ENCODE assay signal across 10 mouse cellular contexts in the genomic region with DNA sequence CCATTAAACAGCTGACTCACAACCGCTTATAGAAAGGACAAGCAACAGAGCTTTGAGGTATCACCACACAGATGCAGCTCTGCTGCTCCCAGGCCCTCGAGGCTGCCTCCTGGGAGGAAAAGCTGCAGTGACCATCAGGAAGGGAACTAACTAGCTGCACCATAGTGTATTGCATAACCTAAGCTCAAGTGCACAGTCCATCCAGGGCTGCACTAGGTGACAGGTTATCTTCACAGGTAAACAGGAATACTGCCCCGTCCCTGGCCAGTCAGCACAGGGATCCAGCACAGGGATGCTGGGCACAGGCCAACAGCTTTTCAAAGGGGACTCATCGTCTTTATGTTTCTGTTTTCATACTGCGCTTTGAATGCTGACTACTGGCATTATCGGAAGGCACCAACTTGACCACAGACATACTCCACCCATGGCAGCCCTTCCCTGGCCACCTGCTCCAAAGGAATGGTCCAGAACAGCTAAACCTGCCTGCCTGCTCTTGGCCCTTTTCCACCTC. TPM values are rescaled to one million over a fixed set of nuclear protein-coding genes. Genes with fewer than 3 reads are reported as not detected.
DNase-seq lines count a peak whose midpoint lies in the region; ATAC-seq and TF ChIP-seq lines count a peak whose summit lies in the region.
"Had no signal": no experiment of that assay in that cellular context is flagged by ENCODE, and none has a peak within 500 bp of the region (broad histone marks: within the 10 kb centered on the region; RNA-seq: fewer than 3 reads in every experiment).

No protein-coding gene starts in this region.

- H3K4me3 ChIP-seq in bone marrow macrophage, adult 2 months (ENCODE audit: insufficient read depth, low read length) = peak overlapping the region; percentile 8; the same call in 1 of the 2 replicates
- peak overlapping the region; percentile 82 for H3K4me3 ChIP-seq in erythroblast, embryonic 14.5 days (replicated peaks)
- H3K4me3 ChIP-seq in liver, embryonic 15.5 days (replicated peaks) = peak overlapping the region; percentile 86
- H3K4me3 ChIP-seq in forebrain, embryonic 16.5 days (replicated peaks; ENCODE audit: low read length) = no peak overlapping the region

- H3K27me3 ChIP-seq in erythroblast, embryonic 14.5 days (ENCODE audit: control insufficient read depth) = no peaks in the 10 kb centered on the region
- no peaks in the 10 kb centered on the region for H3K27me3 ChIP-seq in liver, embryonic 15.5 days
- no peaks in the 10 kb centered on the region for H3K27me3 ChIP-seq in forebrain, embryonic 16.5 days (replicated peaks; ENCODE audit: control insufficient read depth, insufficient read depth, low read length)

- TF ChIP-seq CTCF in bone marrow macrophage, adult 2 months (IDR thresholded peaks at IDR 0.05; ENCODE audit: low read depth, low read length) = no peak

- H3K4me1 ChIP-seq in bone marrow macrophage, adult 2 months (ENCODE audit: control insufficient read depth, insufficient read depth, low read length) = peaks cover 56% of the 10 kb centered on the region
- H3K4me1 ChIP-seq in erythroblast, embryonic 14.5 days (ENCODE audit: control insufficient read depth) = peaks cover 74% of the 10 kb centered on the region
- peaks cover 79% of the 10 kb centered on the region for H3K4me1 ChIP-seq in liver, embryonic 15.5 days (replicated peaks)
- peaks cover 14% of the 10 kb centered on the region for H3K4me1 ChIP-seq in forebrain, embryonic 16.5 days (replicated peaks; ENCODE audit: control insufficient read depth, insufficient read depth, low read length)

- WGBS in liver, embryonic 15.5 days (ENCODE audit: insufficient replicate concordance) = 18% methylated on average over 6 of the region's 6 CpGs
- WGBS in forebrain, embryonic 16.5 days = 93% methylated on average over 6 of the region's 6 CpGs

- peaks cover 69% of the 10 kb centered on the region for H3K36me3 ChIP-seq in erythroblast, embryonic 14.5 days (ENCODE audit: control insufficient read depth)
- peaks cover 34% of the 10 kb centered on the region for H3K36me3 ChIP-seq in liver, embryonic 15.5 days (replicated peaks)
- H3K36me3 ChIP-seq in forebrain, embryonic 16.5 days (ENCODE audit: control insufficient read depth, insufficient read depth) = no peaks in the 10 kb centered on the region

- H3K9me3 ChIP-seq in erythroblast, embryonic 14.5 days (ENCODE audit: control insufficient read depth, low read length) = no peaks in the 10 kb centered on the region
- no peaks in the 10 kb centered on the region for H3K9me3 ChIP-seq in liver, embryonic 15.5 days (replicated peaks)
- H3K9me3 ChIP-seq in forebrain, embryonic 16.5 days (ENCODE audit: control insufficient read depth, low read length) = no peaks in the 10 kb centered on the region

- H3K27ac ChIP-seq in bone marrow macrophage, adult 2 months (ENCODE audit: insufficient read depth, low read depth, low read length) = peak overlapping the region; percentile 48
- peak overlapping the region; percentile 100 for H3K27ac ChIP-seq in liver, embryonic 15.5 days (replicated peaks)
- no peak overlapping the region for H3K27ac ChIP-seq in forebrain, embryonic 16.5 days (ENCODE audit: low read length)

- DNase-seq in kidney, adult 11 months = peak; percentile 45
- no peak for DNase-seq in kidney, postnatal 10 days
- no peak for DNase-seq in embryo, embryonic 10 days (ENCODE audit: low spot score)
- no peak for DNase-seq in gastrocnemius, postnatal 4 days (ENCODE audit: low spot score in 2 of 2)
- DNase-seq: gastrocnemius, postnatal 14 days; retina, postnatal 1 day had no signal

- H3K4me2 ChIP-seq in liver, embryonic 15.5 days = peak overlapping the region; percentile 86
- H3K4me2 ChIP-seq in forebrain, embryonic 16.5 days (ENCODE audit: low read length) = no peak overlapping the region

- ATAC-seq in liver, embryonic 15.5 days (ENCODE audit: insufficient read depth) = peak; percentile 20
- ATAC-seq in forebrain, embryonic 16.5 days = no peak

- no peak for TF ChIP-seq POLR2A in bone marrow macrophage, adult 2 months (IDR thresholded peaks at IDR 0.05; ENCODE audit: borderline replicate concordance, low read depth, low read length)

- peak overlapping the region; percentile 98 for H3K9ac ChIP-seq in liver, embryonic 15.5 days
- H3K9ac ChIP-seq in forebrain, embryonic 16.5 days (replicated peaks; ENCODE audit: low read depth, low read length) = no peak overlapping the region

RNA-seq across cellular contexts. Expression of a gene that starts 2.3 kb away (rescaled TPM):
- polyA plus RNA-seq in bone marrow macrophage, adult 2 months (2012; ENCODE audit: insufficient read depth, insufficient read length, missing spikeins) = 78.0 and 91.8 TPM in 2 replicates
- polyA plus RNA-seq in erythroblast, embryonic 14.5 days (2012) = 22.8 and 70.9 TPM in 2 replicates
- polyA plus RNA-seq in liver, embryonic 15.5 days (2015; fragmentation: Nextera tagmentation; extraction: Ambion mirVana) = 33.2 and 44.8 TPM in 2 replicates
- total RNA-seq in gastrocnemius, postnatal 4 days (2021) = 10 to 100 TPM; 21.4 to 25.1 TPM
- 6.1 and 8.0 TPM in 2 replicates for polyA plus RNA-seq in forebrain, embryonic 16.5 days (2015; fragmentation: Nextera tagmentation; extraction: Ambion mirVana)

RNA-seq across cellular contexts. Expression of a gene that starts 25.9 kb away (rescaled TPM):
- polyA plus RNA-seq in bone marrow macrophage, adult 2 months (2012; ENCODE audit: insufficient read depth, insufficient read length, missing spikeins) = 7.9 and 10.0 TPM in 2 replicates
- 1.4 and 1.8 TPM in 2 replicates for polyA plus RNA-seq in erythroblast, embryonic 14.5 days (2012)
- 3.0 and 4.1 TPM in 2 replicates for polyA plus RNA-seq in liver, embryonic 15.5 days (2015; fragmentation: Nextera tagmentation; extraction: Ambion mirVana)
- total RNA-seq in gastrocnemius, postnatal 4 days (2021) = 1 to 10 TPM; 4.1 to 4.2 TPM
- polyA plus RNA-seq in forebrain, embryonic 16.5 days (2015; fragmentation: Nextera tagmentation; extraction: Ambion mirVana) = 2.5 and 4.4 TPM in 2 replicates

RNA-seq across cellular contexts. Expression of a gene that starts 28.9 kb away (rescaled TPM):
- 38.3 and 44.8 TPM in 2 replicates for polyA plus RNA-seq in bone marrow macrophage, adult 2 months (2012; ENCODE audit: insufficient read depth, insufficient read length, missing spikeins)
- 2.4 and 2.6 TPM in 2 replicates for polyA plus RNA-seq in erythroblast, embryonic 14.5 days (2012)
- 21.7 and 24.1 TPM in 2 replicates for polyA plus RNA-seq in liver, embryonic 15.5 days (2015; fragmentation: Nextera tagmentation; extraction: Ambion mirVana)
- 10 to 100 TPM; 25.1 to 28.0 TPM for total RNA-seq in gastrocnemius, postnatal 4 days (2021)
- 28.2 and 30.2 TPM in 2 replicates for polyA plus RNA-seq in forebrain, embryonic 16.5 days (2015; fragmentation: Nextera tagmentation; extraction: Ambion mirVana)

RNA-seq across cellular contexts. Expression of a gene that starts 31.8 kb away (rescaled TPM):
- not detected in 2 replicates for polyA plus RNA-seq in bone marrow macrophage, adult 2 months (2012; ENCODE audit: insufficient read depth, insufficient read length, missing spikeins)
- polyA plus RNA-seq in erythroblast, embryonic 14.5 days (2012) = 8.1 and 8.8 TPM in 2 replicates
- polyA plus RNA-seq in liver, embryonic 15.5 days (2015; fragmentation: Nextera tagmentation; extraction: Ambion mirVana) = 26.8 and 29.9 TPM in 2 replicates
- under 1 TPM in 1 of 2 experiments, not detected in 1; 0.32 TPM for total RNA-seq in gastrocnemius, postnatal 4 days (2021)
- polyA plus RNA-seq in forebrain, embryonic 16.5 days (2015; fragmentation: Nextera tagmentation; extraction: Ambion mirVana) = 0.24 and 0.39 TPM in 2 replicates
- total RNA-seq: gastrocnemius, postnatal 14 days had no signal

RNA-seq across cellular contexts. Expression of a gene that starts 41.2 kb away (rescaled TPM):
- polyA plus RNA-seq in bone marrow macrophage, adult 2 months (2012; ENCODE audit: insufficient read depth, insufficient read length, missing spikeins) = 169 and 174 TPM in 2 replicates
- 6.3 and 7.3 TPM in 2 replicates for polyA plus RNA-seq in erythroblast, embryonic 14.5 days (2012)
- 526 and 529 TPM in 2 replicates for polyA plus RNA-seq in liver, embryonic 15.5 days (2015; fragmentation: Nextera tagmentation; extraction: Ambion mirVana)
- total RNA-seq in gastrocnemius, postnatal 4 days (2021) = 100 to 1,000 TPM; 469 to 478 TPM
- polyA plus RNA-seq in forebrain, embryonic 16.5 days (2015; fragmentation: Nextera tagmentation; extraction: Ambion mirVana) = 685 and 747 TPM in 2 replicates
